Mouse (Mus musculus) CH12.LX (cell line): ENCODE results near the gene Map4k3. TPM values are rescaled to one million over a fixed set of nuclear protein-coding genes. Genes with fewer than 3 reads are reported as not detected.

ENCODE experiments used
- DNase-seq: peaks from one replicate; pipeline ENCODE4 v3.0.0-alpha.2; 2013; ENCODE audit errors: extremely low read depth
- H3K27ac ChIP-seq: 2 replicates; pipeline ENCODE4 v1.5.1; 2012; ENCODE audit warnings: low read depth, mild to moderate bottlenecking, control low read depth, moderate library complexity; ENCODE audit not compliant: insufficient read depth
- H3K27me3 ChIP-seq: replicated peaks from 2 replicates; pipeline ENCODE3; 2012; ENCODE audit warnings: inconsistent platforms
- H3K36me3 ChIP-seq, 2 experiments: replicated peaks in 1 of 2; 2 replicates each; pipeline versions ENCODE3 to v1.6.1; 2012; ENCODE audit warnings: inconsistent platforms in 1 of 2, low read length in 1 of 2, mild to moderate bottlenecking in 1 of 2, mixed read lengths in 1 of 2, moderate library complexity in 1 of 2; ENCODE audit not compliant: control insufficient read depth in 1 of 2, insufficient read depth in 1 of 2
- H3K4me1 ChIP-seq, 2 experiments: 2 replicates each; pipeline ENCODE4 v1.6.1; 2012; ENCODE audit warnings: inconsistent platforms in 1 of 2, moderate library complexity in 1 of 2; ENCODE audit not compliant: insufficient read depth in 2 of 2, control insufficient read depth in 1 of 2
- H3K4me2 ChIP-seq: 2 replicates; pipeline ENCODE4 v1.6.1; 2012; ENCODE audit warnings: low read depth, mild to moderate bottlenecking, control low read depth; ENCODE audit not compliant: poor library complexity, insufficient read depth, severe bottlenecking
- H3K4me3 ChIP-seq, 3 experiments: fragments of 150-350 bp in 1 of 3; sonication (generic) in 1 of 3; replicated peaks in 1 of 3; 2 replicates each; pipeline versions ENCODE3 to v1.5.1; 2011 to 2012; ENCODE audit warnings: low read depth in 2 of 3, low read length in 2 of 3, mild to moderate bottlenecking in 2 of 3, moderate library complexity in 2 of 3, control low read depth in 1 of 3, improper control_type of control experiment in 1 of 3, inconsistent platforms in 1 of 3, mixed read lengths in 1 of 3; ENCODE audit not compliant: poor library complexity in 1 of 3
- H3K79me2 ChIP-seq: replicated peaks from 2 replicates; pipeline ENCODE4 v1.6.1; 2012; ENCODE audit warnings: mild to moderate bottlenecking, moderate library complexity; ENCODE audit not compliant: control insufficient read depth, poor library complexity, insufficient read depth, severe bottlenecking; ENCODE audit errors: extremely low read depth
- H3K9ac ChIP-seq: 2 replicates; pipeline ENCODE4 v1.6.1; 2012; ENCODE audit warnings: low read depth, mild to moderate bottlenecking, control low read depth, moderate library complexity; ENCODE audit not compliant: insufficient read depth
- H3K9me3 ChIP-seq: replicated peaks from 2 replicates; pipeline ENCODE3; 2012; ENCODE audit warnings: low read length, inconsistent platforms, mixed read lengths
- CHD2 ChIP-seq: IDR thresholded peaks from 2 replicates; pipeline ENCODE4 v1.6.1; 2011; ENCODE audit warnings: low read length, improper control_type of control experiment
- CTCF ChIP-seq, 2 experiments: IDR thresholded peaks in 1 of 2; conservative IDR thresholded peaks in 1 of 2; 2 replicates each; pipeline ENCODE4 v1.5.1; 2011 to 2012; ENCODE audit warnings: low read depth in 2 of 2, low read length in 2 of 2, improper control_type of control experiment in 1 of 2, inconsistent platforms in 1 of 2, mild to moderate bottlenecking in 1 of 2, moderate library complexity in 1 of 2
- GABPA ChIP-seq: IDR thresholded peaks from 2 replicates; pipeline ENCODE4 v1.6.1; 2012; ENCODE audit warnings: low read depth, low read length, improper control_type of control experiment, inconsistent platforms; ENCODE audit not compliant: insufficient replicate concordance
- HCFC1 ChIP-seq: IDR thresholded peaks from 2 replicates; pipeline ENCODE4 v1.6.1; 2012; ENCODE audit warnings: low read depth, mild to moderate bottlenecking, inconsistent platforms, low read length, improper control_type of control experiment
- JUN ChIP-seq: IDR thresholded peaks from 2 replicates; pipeline ENCODE4 v1.6.1; 2011; ENCODE audit warnings: low read depth, mild to moderate bottlenecking, low read length, improper control_type of control experiment, moderate library complexity; ENCODE audit not compliant: insufficient read depth
- JUND ChIP-seq: conservative IDR thresholded peaks from 2 replicates; pipeline ENCODE4 v1.6.1; 2011; ENCODE audit warnings: low read depth, low read length, improper control_type of control experiment
- KAT2A ChIP-seq: IDR thresholded peaks from 2 replicates; pipeline ENCODE4 v1.6.1; 2012; ENCODE audit warnings: low read length, improper control_type of control experiment, inconsistent platforms; ENCODE audit not compliant: insufficient replicate concordance
- MAX ChIP-seq: IDR thresholded peaks from 2 replicates; pipeline ENCODE4 v1.6.1; 2011; ENCODE audit warnings: low read length, improper control_type of control experiment
- MYC ChIP-seq: IDR thresholded peaks from 2 replicates; pipeline ENCODE4 v1.6.1; 2011; ENCODE audit warnings: low read depth, mild to moderate bottlenecking, improper control_type of control experiment, low read length
- NELFE ChIP-seq: IDR thresholded peaks from 2 replicates; pipeline ENCODE4 v1.6.1; 2011; ENCODE audit warnings: low read depth, low read length, improper control_type of control experiment
- POLR2A ChIP-seq: IDR thresholded peaks from 2 replicates; pipeline ENCODE4 v1.6.1; 2011; ENCODE audit warnings: low read depth, mild to moderate bottlenecking, improper control_type of control experiment, low read length
- RAD21 ChIP-seq: IDR thresholded peaks from 2 replicates; pipeline ENCODE4 v1.6.1; 2011; ENCODE audit warnings: low read depth, mild to moderate bottlenecking, low read length, improper control_type of control experiment, moderate library complexity
- RCOR1 ChIP-seq: conservative IDR thresholded peaks from 2 replicates; pipeline ENCODE4 v1.6.1; 2012; ENCODE audit warnings: low read depth, mild to moderate bottlenecking, inconsistent platforms, low read length, improper control_type of control experiment
- SMC3 ChIP-seq: IDR thresholded peaks from 2 replicates; pipeline ENCODE4 v1.6.1; 2011; ENCODE audit warnings: low read depth, low read length, improper control_type of control experiment
- TBP ChIP-seq: conservative IDR thresholded peaks from 2 replicates; pipeline ENCODE4 v1.6.1; 2011; ENCODE audit warnings: low read depth, low read length, improper control_type of control experiment
- UBTF ChIP-seq: IDR thresholded peaks from 2 replicates; pipeline ENCODE4 v1.6.1; 2012; ENCODE audit warnings: low read depth, mild to moderate bottlenecking, inconsistent platforms, low read length, improper control_type of control experiment, moderate library complexity
- USF2 ChIP-seq: conservative IDR thresholded peaks from 2 replicates; pipeline ENCODE4 v1.6.1; 2011; ENCODE audit warnings: low read depth, low read length, improper control_type of control experiment
- ZC3H11A ChIP-seq: IDR thresholded peaks from 2 replicates; pipeline ENCODE4 v1.6.1; 2012; ENCODE audit warnings: low read depth, mild to moderate bottlenecking, inconsistent platforms, low read length, improper control_type of control experiment
- ZKSCAN1 ChIP-seq: IDR thresholded peaks from 2 replicates; pipeline ENCODE4 v1.6.1; 2012; ENCODE audit warnings: low read depth, inconsistent platforms, low read length, improper control_type of control experiment, borderline replicate concordance
- ZMIZ1 ChIP-seq: IDR thresholded peaks from 2 replicates; pipeline ENCODE4 v1.6.1; 2012; ENCODE audit warnings: low read depth, mild to moderate bottlenecking, inconsistent platforms, low read length, improper control_type of control experiment
- dilution Hi-C: fragments of 300-500 bp; cut with MboI; formaldehyde crosslinking; loops from 2 replicates; pipeline ENCODE4 v1.14.3; 2020; ENCODE audit warnings: low sequenced_read_pairs; ENCODE audit not compliant: extremely low pct_unique_long_range_greater_than_20kb, extremely low pct_ligation_motif_present
- in situ Hi-C: fragments of 300-500 bp; cut with MboI; formaldehyde crosslinking; loops from 3 replicates; pipeline ENCODE4 v1.14.3; 2019; ENCODE audit warnings: low sequenced_read_pairs, low pct_ligation_motif_present, low pct_unique_long_range_greater_than_20kb, mixed read lengths
- polyA plus RNA-seq: library from polyadenylated mRNA; unstranded; fragments of >175 nt; gene quantifications from 2 replicates; pipeline ENCODE4 v1.2.1, GENCODE M21; 2012; ENCODE audit warnings: low read depth; ENCODE audit not compliant: insufficient read length
- total RNA-seq, 2 experiments: library from RNA; depleted of rRNA; stranded (reverse); fragments of 300-350 nt in 1 of 2; fragments of >200 nt in 1 of 2; gene quantifications; 2 replicates each; pipeline ENCODE4 v1.2.3; 2012 to 2014

Gene Map4k3
- total and polyA plus RNA-seq, 3 experiments = 2.7 to 4.3 (median 3.2) TPM

DNA sequence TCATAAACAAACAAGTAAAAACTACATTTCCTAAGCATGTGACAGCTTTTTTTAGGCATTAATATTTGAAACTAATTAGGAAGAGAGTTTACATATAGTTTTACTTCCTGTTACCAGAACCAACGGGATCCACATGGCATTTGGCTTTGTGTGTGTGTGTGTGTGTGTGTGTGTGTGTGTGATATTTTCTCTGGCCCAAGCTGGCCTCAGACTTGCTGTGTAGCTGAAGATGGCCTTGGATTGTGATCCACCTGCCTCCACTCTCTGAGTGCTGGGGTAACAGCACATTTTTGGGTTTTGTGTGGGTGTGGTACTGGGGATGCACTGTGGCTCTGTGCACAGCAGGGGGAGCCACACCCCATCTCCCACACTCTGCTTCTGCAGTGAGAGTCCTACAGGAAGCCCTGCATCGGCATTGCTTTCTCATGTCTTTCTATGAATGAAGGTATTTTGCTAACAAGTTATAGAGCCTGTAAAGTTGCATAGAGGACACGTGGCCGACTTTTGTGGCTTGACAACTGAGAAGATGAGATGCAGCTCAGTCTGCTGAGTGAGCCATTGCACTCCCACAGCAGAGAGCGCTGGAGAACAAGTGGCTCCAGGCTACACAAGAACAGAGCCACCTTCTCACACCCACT, 107.4 kb downstream of the Map4k3 start:
- dilution Hi-C loops = no loop called here
- DNase-seq = peak; percentile 68
- Histone ChIP-seq H3K9me3 (no peaks in the 10 kb centered on the region), H3K36me3 (peaks cover 0 to 12% of the 10 kb centered on the region in 2 experiments), H3K4me3 (no peak overlapping the region), H3K27ac (no peak overlapping the region)
- in situ Hi-C loops = no loop called here
- TF ChIP-seq GABPA (no peak), JUND (no peak), CTCF (conservative IDR thresholded peaks at IDR 0.05 in 1 of 2, IDR thresholded peaks at IDR 0.05 in 1 of 2; ENCODE audit: low read depth in 2 of 2, low read length in 2 of 2) (peak; percentile 79 to 85), ZKSCAN1 (no peak), ZC3H11A (peak; percentile 6; the same call in 1 of the 2 replicates), RAD21 (peak; percentile 80), SMC3 (peak; percentile 87), USF2 (no peak), NELFE (peak; percentile 15; the same call in 1 of the 2 replicates), KAT2A (0 out of 2 replicates have a peak, but pooled peaks have one; percentile 11), MAX (peak; percentile 60), RCOR1 (no peak), MYC (peak; percentile 87), ZMIZ1 (no peak), POLR2A (no peak)
- TF ChIP-seq, all 38 proteins: peak for 8
- Histone ChIP-seq H3K27me3 (no peaks in the 10 kb centered on the region), H3K4me1 (peaks cover 0 to 21% of the 10 kb centered on the region in 2 experiments; a peak in 3 of 4 replicates), H3K9ac (no peak overlapping the region), H3K79me2 (no peaks in the 10 kb centered on the region), H3K4me2 (no peak overlapping the region)

DNA sequence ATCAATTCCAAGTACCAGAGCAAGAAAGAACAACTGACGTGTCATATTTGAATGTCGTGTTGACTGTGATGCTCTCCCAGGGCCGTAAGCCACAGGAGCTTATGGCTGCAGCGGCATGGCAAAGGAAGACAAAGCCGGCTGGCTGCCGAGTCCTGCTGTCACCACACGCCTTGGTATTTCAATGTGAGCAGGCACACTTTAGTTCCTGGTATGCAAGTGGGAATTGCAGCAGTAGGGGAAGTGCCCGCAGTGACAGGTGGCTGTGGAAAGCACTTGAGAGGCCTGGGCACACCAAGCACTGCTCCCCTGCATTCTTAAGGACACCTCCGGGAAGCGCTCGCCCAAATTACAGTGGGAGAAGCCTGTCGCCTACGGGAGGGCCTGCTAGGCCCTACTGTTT, 108.7 kb downstream of the Map4k3 start:
- in situ Hi-C loops (no loop called here), dilution Hi-C loops (no loop called here)
- Histone ChIP-seq H3K27ac (no peak overlapping the region), H3K4me2 (no peak overlapping the region), H3K4me3 (no peak overlapping the region), H3K4me1 (peaks cover 0 to 12% of the 10 kb centered on the region in 2 experiments; a peak in 3 of 4 replicates), H3K9me3 (peaks cover 3% of the 10 kb centered on the region), H3K36me3 (peaks cover 4 to 22% of the 10 kb centered on the region in 2 experiments), H3K27me3 (no peaks in the 10 kb centered on the region), H3K79me2 (no peaks in the 10 kb centered on the region), H3K9ac (no peak overlapping the region)
- TF ChIP-seq TBP (no peak), UBTF (no peak), JUN (no peak), CHD2 (no peak), POLR2A (no peak), NELFE (no peak), HCFC1 (no peak), MAX (no peak), GABPA (no peak), ZC3H11A (no peak)
- DNase-seq = no peak
